Mouse (Mus musculus) megakaryocyte, embryonic 14.5 days (primary cell): ENCODE measurements around the gene Capza2.

ENCODE experiments used
- FLI1 ChIP-seq: IDR thresholded peaks from 2 replicates; pipeline ENCODE4 v1.6.1; 2012; ENCODE audit warnings: low read length, inconsistent platforms, mixed read lengths
- GATA1 ChIP-seq: IDR thresholded peaks from 3 replicates; pipeline ENCODE4 v1.6.1; 2012; ENCODE audit warnings: mixed read lengths, low read length, inconsistent platforms, borderline replicate concordance

DNA sequence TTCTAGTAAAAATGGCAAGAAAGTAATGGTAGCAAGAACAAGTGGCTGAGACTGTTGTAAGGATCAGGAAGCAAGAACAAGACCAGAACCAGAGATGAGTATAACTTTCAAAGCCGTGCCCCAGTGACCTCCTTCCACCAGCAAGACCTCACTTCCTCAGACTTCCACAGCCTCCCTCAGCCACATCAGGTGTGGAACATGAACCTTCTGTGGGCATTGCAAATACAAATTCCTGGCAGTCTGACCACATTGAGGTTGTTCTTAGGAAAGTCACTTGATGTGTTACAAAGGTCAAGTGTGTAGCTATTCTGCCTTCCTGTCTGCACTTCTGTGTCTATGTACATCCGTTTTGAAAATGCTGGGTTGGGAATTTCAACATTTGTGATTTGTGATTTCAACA, 16.1 kb downstream of the Capza2 start:
- TF ChIP-seq GATA1 (no peak), FLI1 (no peak)
